Mouse (Mus musculus) embryonic facial prominence, embryonic 11.5 days (tissue): ENCODE data around the gene Idua. TPM values are rescaled to one million over a fixed set of nuclear protein-coding genes. Genes with fewer than 3 reads are reported as not detected.
"Not testable (repeated sequence)": the region's sequence is repeated elsewhere in the genome, so short reads cannot be mapped to it uniquely, and the experiment has no call there.

Source experiments
- ATAC-seq: fragments of 200-750 bp; cut with Nextera tagmentation; replicated peaks from 2 replicates; pipeline ENCODE4 v1.8.0; 2017; ENCODE audit warnings: low read depth; ENCODE audit not compliant: insufficient number of reproducible peaks, low FRiP score, low TSS enrichment
- DNase-seq: peaks from one replicate; pipeline ENCODE4 v3.0.0-alpha.2; 2015; ENCODE audit warnings: low spot score
- H3K27ac ChIP-seq: fragments of 300-500 bp; sonication (generic); replicated peaks from 2 replicates; pipeline ENCODE4 v1.5.1; 2014; ENCODE audit warnings: mild to moderate bottlenecking, low read depth, low read length, control low read depth
- H3K27me3 ChIP-seq: fragments of 300-500 bp; sonication (generic); 2 replicates; pipeline ENCODE4 v1.6.1; 2014; ENCODE audit warnings: mild to moderate bottlenecking, low read length, moderate library complexity, mixed read lengths; ENCODE audit not compliant: control insufficient read depth, insufficient read depth
- H3K36me3 ChIP-seq: fragments of 300-500 bp; sonication (generic); replicated peaks from 2 replicates; pipeline ENCODE4 v1.6.1; 2014; ENCODE audit warnings: low read depth, mild to moderate bottlenecking, low read length, moderate library complexity, mixed read lengths; ENCODE audit not compliant: control insufficient read depth, insufficient read depth
- H3K4me1 ChIP-seq: fragments of 300-500 bp; sonication (generic); 2 replicates; pipeline ENCODE4 v1.6.1; 2014; ENCODE audit warnings: low read length, mixed read lengths; ENCODE audit not compliant: control insufficient read depth, insufficient read depth
- H3K4me2 ChIP-seq: fragments of 300-500 bp; sonication (generic); 2 replicates; pipeline ENCODE4 v1.6.1; 2014; ENCODE audit warnings: low read depth, mild to moderate bottlenecking, control low read depth, low read length, moderate library complexity
- H3K4me3 ChIP-seq: fragments of 300-500 bp; sonication (generic); 2 replicates; pipeline ENCODE4 v1.5.1; 2014; ENCODE audit warnings: low read depth, low read length, control low read depth
- H3K9ac ChIP-seq: fragments of 300-500 bp; sonication (generic); replicated peaks from 2 replicates; pipeline ENCODE4 v1.6.1; 2014; ENCODE audit warnings: mild to moderate bottlenecking, control low read depth, low read length
- H3K9me3 ChIP-seq: fragments of 300-500 bp; sonication (generic); replicated peaks from 2 replicates; pipeline ENCODE4 v1.6.1; 2016; ENCODE audit warnings: mild to moderate bottlenecking, low read length, inconsistent platforms, mixed read lengths; ENCODE audit not compliant: control insufficient read depth
- WGBS: fragments of 180-500 bp; shearing (Covaris S2); extraction: QIAGEN DNeasy Blood & Tissue Kit; methylation state at CpG from one replicate; pipeline ENCODE4 v1.1.7; 2014; 5-methylcytosine and 5-hydroxymethylcytosine counted together
- polyA plus RNA-seq: library from polyadenylated mRNA; unstranded; fragments of >200 nt; fragmentation: Nextera tagmentation; extraction: Ambion mirVana; gene quantifications from 2 replicates; pipeline ENCODE4 v1.2.1, GENCODE M21; 2014

Idua gene
- polyA plus RNA-seq, 1 experiment from 2014 or later = 9.6 TPM

- H3K4me3 ChIP-seq, H3K27me3 ChIP-seq, H3K4me1 ChIP-seq, H3K9ac ChIP-seq, DNase-seq, ATAC-seq, H3K4me2 ChIP-seq, H3K27ac ChIP-seq, H3K9me3 ChIP-seq, H3K36me3 ChIP-seq: not testable (repeated sequence)
- 88% methylated on average over 2 of the region's 3 CpGs for WGBS
Measured at GRCm38 (mm10) chr5:108634088-108634487, 26.0 kb upstream of the Idua start.

GRCm38 (mm10) chr5:108636172-108636571, 24.0 kb upstream of the Idua start:
- 75% methylated on average over 4 of the region's 4 CpGs for whole genome bisulfite sequencing
- H3K9ac ChIP-seq = no peak overlapping the region
- H3K4me1 ChIP-seq = no peaks in the 10 kb centered on the region
- H3K27ac ChIP-seq = no peak overlapping the region
- H3K4me2 ChIP-seq = no peak overlapping the region
- DNase-seq = no peak
- no peak for ATAC-seq
- H3K9me3 ChIP-seq = no peaks in the 10 kb centered on the region
- no peaks in the 10 kb centered on the region for H3K27me3 ChIP-seq
- no peaks in the 10 kb centered on the region for H3K36me3 ChIP-seq
- no peak overlapping the region for H3K4me3 ChIP-seq

- ATAC-seq = no peak
- no peaks in the 10 kb centered on the region; the same call in 1 of the 2 replicates for H3K36me3 ChIP-seq
- H3K27ac ChIP-seq = no peak overlapping the region
- no peak overlapping the region for H3K4me3 ChIP-seq
- H3K4me1 ChIP-seq = no peaks in the 10 kb centered on the region
- WGBS = 74% methylated on average over 2 of the region's 2 CpGs
- DNase-seq = no peak
- no peak overlapping the region for H3K4me2 ChIP-seq
- H3K9ac ChIP-seq = no peak overlapping the region
- no peaks in the 10 kb centered on the region for H3K9me3 ChIP-seq
- no peaks in the 10 kb centered on the region for H3K27me3 ChIP-seq
Measured at GRCm38 (mm10) chr5:108643674-108644073, 16.5 kb upstream of the Idua start.

GRCm38 (mm10) chr5:108645651-108646342, 14.3 kb upstream of the Idua start:
- 91% methylated on average over 9 of the region's 9 CpGs for WGBS
- DNase-seq = no peak
- no peak overlapping the region for H3K27ac ChIP-seq
- no peaks in the 10 kb centered on the region for H3K9me3 ChIP-seq
- H3K9ac ChIP-seq = no peak overlapping the region
- H3K4me1 ChIP-seq = no peaks in the 10 kb centered on the region
- no peak for ATAC-seq
- H3K4me3 ChIP-seq = no peak overlapping the region
- H3K4me2 ChIP-seq = no peak overlapping the region
- H3K27me3 ChIP-seq = no peaks in the 10 kb centered on the region
- H3K36me3 ChIP-seq = no peaks in the 10 kb centered on the region; the same call in 1 of the 2 replicates

- H3K4me1 ChIP-seq = no peaks in the 10 kb centered on the region
- DNase-seq (no peak), ATAC-seq (no peak)
- H3K4me3 ChIP-seq = no peak overlapping the region
- H3K9ac ChIP-seq = no peak overlapping the region
- 93% methylated on average over 3 of the region's 3 CpGs for WGBS
- H3K27me3 ChIP-seq = no peaks in the 10 kb centered on the region
- no peak overlapping the region for H3K4me2 ChIP-seq
- no peaks in the 10 kb centered on the region; the same call in 1 of the 2 replicates for H3K36me3 ChIP-seq
- no peaks in the 10 kb centered on the region for H3K9me3 ChIP-seq
- no peak overlapping the region for H3K27ac ChIP-seq
Measured at GRCm38 (mm10) chr5:108646343-108646660, 13.8 kb upstream of the Idua start.

- Histone ChIP-seq H3K27ac (no peak overlapping the region), H3K36me3 (no peaks in the 10 kb centered on the region; the same call in 1 of the 2 replicates), H3K4me1 (no peaks in the 10 kb centered on the region), H3K9me3 (no peaks in the 10 kb centered on the region), H3K4me3 (no peak overlapping the region), H3K27me3 (no peaks in the 10 kb centered on the region), H3K9ac (no peak overlapping the region), H3K4me2 (no peak overlapping the region)
- ATAC-seq (no peak), DNase-seq (no peak)
- 92% methylated on average over 2 of the region's 2 CpGs for WGBS
Measured at GRCm38 (mm10) chr5:108647311-108647710, 12.8 kb upstream of the Idua start.

GRCm38 (mm10) chr5:108647820-108648465, 12.2 kb upstream of the Idua start:
- no peak overlapping the region for H3K4me3 ChIP-seq
- ATAC-seq (no peak), DNase-seq (no peak)
- H3K36me3 ChIP-seq = no peaks in the 10 kb centered on the region; the same call in 1 of the 2 replicates
- H3K27ac ChIP-seq = no peak overlapping the region
- H3K4me1 ChIP-seq = no peaks in the 10 kb centered on the region
- WGBS = 77% methylated on average over 2 of the region's 2 CpGs
- H3K4me2 ChIP-seq = no peak overlapping the region
- no peaks in the 10 kb centered on the region for H3K9me3 ChIP-seq
- H3K9ac ChIP-seq = no peak overlapping the region
- H3K27me3 ChIP-seq = no peaks in the 10 kb centered on the region

GRCm38 (mm10) chr5:108648937-108649576, 11.1 kb upstream of the Idua start:
- H3K9ac ChIP-seq = no peak overlapping the region
- ATAC-seq = no peak
- no peak overlapping the region for H3K27ac ChIP-seq
- DNase-seq = no peak
- H3K27me3 ChIP-seq = no peaks in the 10 kb centered on the region
- H3K9me3 ChIP-seq = no peaks in the 10 kb centered on the region
- H3K4me1 ChIP-seq = no peaks in the 10 kb centered on the region
- no peak overlapping the region for H3K4me2 ChIP-seq
- WGBS = 86% methylated on average over 11 of the region's 11 CpGs
- H3K36me3 ChIP-seq = no peaks in the 10 kb centered on the region; the same call in 1 of the 2 replicates
- no peak overlapping the region for H3K4me3 ChIP-seq
